12 mouse cellular contexts compared by ENCODE assay signal in genomic region chr3:149357903-149358569, GRCm38 (mm10).
DNase-seq lines count a peak whose midpoint lies in the region; ATAC-seq and TF ChIP-seq lines count a peak whose summit lies in the region.
"Had no signal": no experiment of that assay in that cellular context is flagged by ENCODE, and none has a peak within 500 bp of the region (broad histone marks: within the 10 kb centered on the region; RNA-seq: fewer than 3 reads in every experiment).

No protein-coding gene starts in this region.

- H3K9me3 ChIP-seq in heart, embryonic 11.5 days (replicated peaks; ENCODE audit: control insufficient read depth, low read length) = no peaks in the 10 kb centered on the region
- no peaks in the 10 kb centered on the region for H3K9me3 ChIP-seq in CH12.LX (replicated peaks; ENCODE audit: low read length)
- H3K9me3 ChIP-seq in forebrain, embryonic 13.5 days (replicated peaks) = no peaks in the 10 kb centered on the region
- no peaks in the 10 kb centered on the region for H3K9me3 ChIP-seq in limb, embryonic 15.5 days
- H3K9me3 ChIP-seq: heart, embryonic 12.5 days had no signal

- TF ChIP-seq CTCF in CH12.LX (conservative IDR thresholded peaks at IDR 0.05 in 1 of 2, IDR thresholded peaks at IDR 0.05 in 1 of 2; ENCODE audit: low read depth in 2 of 2, low read length in 2 of 2) = no peak

- H3K27me3 ChIP-seq in heart, embryonic 11.5 days (ENCODE audit: control insufficient read depth, insufficient read depth, low read length) = no peaks in the 10 kb centered on the region
- H3K27me3 ChIP-seq in CH12.LX (replicated peaks) = no peaks in the 10 kb centered on the region
- no peaks in the 10 kb centered on the region for H3K27me3 ChIP-seq in forebrain, embryonic 13.5 days
- no peaks in the 10 kb centered on the region for H3K27me3 ChIP-seq in limb, embryonic 15.5 days
- H3K27me3 ChIP-seq: heart, embryonic 12.5 days; megakaryocyte, embryonic 14.5 days had no signal

- no peak overlapping the region for H3K27ac ChIP-seq in heart, embryonic 11.5 days (ENCODE audit: low read depth, low read length)
- no peak overlapping the region for H3K27ac ChIP-seq in CH12.LX (ENCODE audit: insufficient read depth, low read depth)
- H3K27ac ChIP-seq in forebrain, embryonic 13.5 days = peak overlapping the region; percentile 11; the same call in 1 of the 2 replicates
- H3K27ac ChIP-seq in limb, embryonic 15.5 days = peak overlapping the region; percentile 59

- no peak for TF ChIP-seq POLR2A in CH12.LX (IDR thresholded peaks at IDR 0.05; ENCODE audit: low read depth, low read length)

- 52% methylated on average over 14 of the region's 14 CpGs for WGBS in heart, embryonic 11.5 days (ENCODE audit: insufficient replicate concordance)
- WGBS in forebrain, embryonic 13.5 days = 30% methylated on average over 14 of the region's 14 CpGs
- whole genome bisulfite sequencing in limb, embryonic 15.5 days = 35% methylated on average over 14 of the region's 14 CpGs

- no peaks in the 10 kb centered on the region for H3K36me3 ChIP-seq in heart, embryonic 11.5 days (ENCODE audit: control insufficient read depth, insufficient read depth, low read length)
- no peaks in the 10 kb centered on the region for H3K36me3 ChIP-seq in CH12.LX (replicated peaks in 1 of 2; ENCODE audit: control insufficient read depth in 1 of 2, insufficient read depth in 1 of 2, low read length in 1 of 2)
- no peaks in the 10 kb centered on the region for H3K36me3 ChIP-seq in forebrain, embryonic 13.5 days (ENCODE audit: poor library complexity, severe bottlenecking)
- H3K36me3 ChIP-seq in limb, embryonic 15.5 days = no peaks in the 10 kb centered on the region
- H3K36me3 ChIP-seq: heart, embryonic 12.5 days had no signal

- no peak for TF ChIP-seq RAD21 in CH12.LX (IDR thresholded peaks at IDR 0.05; ENCODE audit: low read depth, low read length)

- in situ Hi-C loops in CH12.LX (cut with MboI; ENCODE audit: low pct_ligation_motif_present, low pct_unique_long_range_greater_than_20kb, low sequenced_read_pairs) = no loop called here

- peak; percentile 85 for DNase-seq in heart, adult 11 months
- DNase-seq in CH12.LX (ENCODE audit: extremely low read depth) = no peak
- DNase-seq in thymus, postnatal 14 days = no peak
- no peak for DNase-seq in frontal cortex, postnatal 10 days (ENCODE audit: low spot score in 2 of 2)
- no peak for DNase-seq in embryo, embryonic 9.5 days (ENCODE audit: extremely low spot score)
- DNase-seq: B cell, adult 2 months had no signal

- dilution Hi-C loops in CH12.LX (cut with MboI; ENCODE audit: extremely low pct_ligation_motif_present, extremely low pct_unique_long_range_greater_than_20kb, low sequenced_read_pairs) = no loop called here

- H3K79me2 ChIP-seq in CH12.LX (replicated peaks; ENCODE audit: control insufficient read depth, extremely low read depth, insufficient read depth, poor library complexity, severe bottlenecking) = no peaks in the 10 kb centered on the region

- H3K4me2 ChIP-seq in heart, embryonic 11.5 days = no peak overlapping the region
- H3K4me2 ChIP-seq in CH12.LX (ENCODE audit: insufficient read depth, low read depth, poor library complexity, severe bottlenecking) = 0 out of 2 replicates have a peak overlapping the region, but pooled peaks have one; percentile 0
- peak overlapping the region; percentile 48 for H3K4me2 ChIP-seq in forebrain, embryonic 13.5 days
- H3K4me2 ChIP-seq in limb, embryonic 15.5 days = peak overlapping the region; percentile 17; the same call in 1 of the 2 replicates
- H3K4me2 ChIP-seq: heart, embryonic 12.5 days had no signal

- TF ChIP-seq EP300 in CH12.LX (IDR thresholded peaks at IDR 0.05; ENCODE audit: low read length) = no peak

- no peak for ATAC-seq in heart, embryonic 11.5 days (replicated peaks; ENCODE audit: insufficient number of reproducible peaks, low FRiP score, low TSS enrichment)
- peak; percentile 67; the same call in 1 of the 2 replicates for ATAC-seq in forebrain, embryonic 13.5 days
- peak; percentile 63; the same call in 1 of the 2 replicates for ATAC-seq in limb, embryonic 15.5 days (ENCODE audit: insufficient number of reproducible peaks, low FRiP score, low TSS enrichment, low read depth)
- ATAC-seq: activated CD4-positive, CD25-positive, alpha-beta regulatory T cell, adult 4 months had no signal

- peaks cover 5% of the 10 kb centered on the region; the same call in 1 of the 2 replicates for H3K4me1 ChIP-seq in heart, embryonic 11.5 days (ENCODE audit: control insufficient read depth, insufficient read depth, low read length)
- 0 out of 4 replicates have a peak, but pooled peaks cover 0 to 2% of the 10 kb centered on the region in 2 experiments for H3K4me1 ChIP-seq in CH12.LX (ENCODE audit: control insufficient read depth in 1 of 2, insufficient read depth in 2 of 2)
- peaks cover 29% of the 10 kb centered on the region for H3K4me1 ChIP-seq in forebrain, embryonic 13.5 days
- H3K4me1 ChIP-seq in limb, embryonic 15.5 days = peaks cover 16% of the 10 kb centered on the region
- H3K4me1 ChIP-seq: megakaryocyte, embryonic 14.5 days had no signal

- no peak overlapping the region for H3K4me3 ChIP-seq in heart, embryonic 11.5 days (ENCODE audit: low read depth, low read length)
- H3K4me3 ChIP-seq in CH12.LX (replicated peaks in 1 of 3; ENCODE audit: low read depth in 2 of 3, low read length in 2 of 3, poor library complexity in 1 of 3) = no peak overlapping the region
- peak overlapping the region; percentile 15; the same call in 1 of the 2 replicates for H3K4me3 ChIP-seq in forebrain, embryonic 13.5 days
- H3K4me3 ChIP-seq in limb, embryonic 15.5 days = no peak overlapping the region
- H3K4me3 ChIP-seq: heart, embryonic 12.5 days; megakaryocyte, embryonic 14.5 days had no signal

- no peak overlapping the region for H3K9ac ChIP-seq in heart, embryonic 11.5 days (ENCODE audit: low read depth, low read length)
- no peak overlapping the region for H3K9ac ChIP-seq in CH12.LX (ENCODE audit: insufficient read depth, low read depth)
- H3K9ac ChIP-seq in forebrain, embryonic 13.5 days = no peak overlapping the region
- H3K9ac ChIP-seq in limb, embryonic 15.5 days = no peak overlapping the region
- H3K9ac ChIP-seq: heart, embryonic 12.5 days had no signal

TF ChIP-seq in CH12.LX, 34 proteins besides CTCF, POLR2A, EP300 and RAD21:
- TF ChIP-seq ETS1 (conservative IDR thresholded peaks at IDR 0.05; ENCODE audit: low read depth, low read length) = no peak
- TF ChIP-seq NRF1 (IDR thresholded peaks at IDR 0.05; ENCODE audit: low read depth, low read length) = no peak
- no peak for TF ChIP-seq USF2 (conservative IDR thresholded peaks at IDR 0.05; ENCODE audit: low read depth, low read length)
- no peak for TF ChIP-seq RCOR1 (conservative IDR thresholded peaks at IDR 0.05; ENCODE audit: low read depth, low read length)
- no peak for TF ChIP-seq HCFC1 (IDR thresholded peaks at IDR 0.05; ENCODE audit: low read depth, low read length)
- TF ChIP-seq POLR2AphosphoS2 (IDR thresholded peaks at IDR 0.05; ENCODE audit: low read depth, low read length) = no peak
- no peak for TF ChIP-seq MAFK (IDR thresholded peaks at IDR 0.05; ENCODE audit: insufficient replicate concordance, low read length)
- TF ChIP-seq ZC3H11A (IDR thresholded peaks at IDR 0.05; ENCODE audit: low read depth, low read length) = no peak
- no peak for TF ChIP-seq CHD2 (IDR thresholded peaks at IDR 0.05; ENCODE audit: low read length)
- TF ChIP-seq ZMIZ1 (IDR thresholded peaks at IDR 0.05; ENCODE audit: low read depth, low read length) = no peak
- TF ChIP-seq E2F4 (IDR thresholded peaks at IDR 0.05; ENCODE audit: insufficient replicate concordance, low read depth, low read length) = no peak
- TF ChIP-seq IRF4 (IDR thresholded peaks at IDR 0.05; ENCODE audit: low read depth, low read length) = no peak
TF ChIP-seq in CH12.LX: peak in this region for 0.

Comparison
In these comparisons a context has a peak if more than half of its experiments do, and no peak if none do; other contexts are left out.
1. H3K27ac ChIP-seq: peak in forebrain, embryonic 13.5 days (single experiment) and limb, embryonic 15.5 days (single experiment); none in heart, embryonic 11.5 days (single experiment) and CH12.LX (single experiment).